Mouse (Mus musculus): ENCODE data around the gene Mrpl51. TPM values are rescaled to one million over a fixed set of nuclear protein-coding genes. Genes with fewer than 3 reads are reported as not detected.

Gene Mrpl51
- total RNA-seq, 2 experiments from 2014 or later: 69.1 to 74.5 TPM

GRCm38 (mm10) chr6:125168086-125168485 is 23.5 kb upstream of the Mrpl51 start:
- TF ChIP-seq CTCF (IDR thresholded peaks at IDR 0.05): no peak
- peak in 1 of 2 experiments; percentile 10 for DNase-seq (ENCODE audit: extremely low spot score in 1 of 2, low spot score in 2 of 2)
- no peak overlapping the region for H3K4me3 ChIP-seq
- H3K27ac ChIP-seq: peak overlapping the region; percentile 99
- intact Hi-C loops (cut with DNase I): loop anchor here (5.0 kb wide), 1 partner anchor 71 kb away; the partner anchor contains the start of gene Chd4

- peak; percentile 28 for TF ChIP-seq CTCF (IDR thresholded peaks at IDR 0.05)
- Histone ChIP-seq H3K27ac (no peak overlapping the region), H3K4me3 (no peak overlapping the region)
- DNase-seq (ENCODE audit: extremely low spot score in 1 of 2, low spot score in 2 of 2): peak in 1 of 2 experiments; percentile 13
- intact Hi-C loops (cut with DNase I): no loop called here
These were observed 21.4 kb upstream of the Mrpl51 start for GRCm38 (mm10) chr6:125170194-125170593.

- TF ChIP-seq CTCF (IDR thresholded peaks at IDR 0.05): no peak
- intact Hi-C loops (cut with DNase I): no loop called here
These were observed 19.1 kb upstream of the Mrpl51 start for GRCm38 (mm10) chr6:125172474-125172873.

GRCm38 (mm10) chr6:125173256-125173655 is 18.3 kb upstream of the Mrpl51 start:
- TF ChIP-seq CTCF (IDR thresholded peaks at IDR 0.05): no peak
- no peak for DNase-seq (ENCODE audit: extremely low spot score in 1 of 2, low spot score in 2 of 2)
- Histone ChIP-seq H3K4me3 (no peak overlapping the region), H3K27ac (no peak overlapping the region)
- intact Hi-C loops (cut with DNase I): no loop called here

More at GRCm38 (mm10) chr6:125172474-125172873, 19.1 kb upstream of the Mrpl51 start:
- H3K27ac ChIP-seq: no peak overlapping the region
- DNase-seq (ENCODE audit: extremely low spot score in 1 of 2, low spot score in 2 of 2): no peak
- no peak overlapping the region for H3K4me3 ChIP-seq

GRCm38 (mm10) chr6:125175469-125175868 is 16.1 kb upstream of the Mrpl51 start:
- intact Hi-C loops (cut with DNase I): no loop called here
- Histone ChIP-seq H3K27ac (no peak overlapping the region), H3K4me3 (no peak overlapping the region)
- DNase-seq (ENCODE audit: extremely low spot score in 1 of 2, low spot score in 2 of 2): no peak
- TF ChIP-seq CTCF (IDR thresholded peaks at IDR 0.05): no peak

GRCm38 (mm10) chr6:125179601-125180000 is 12.0 kb upstream of the Mrpl51 start:
- peak in 1 of 2 experiments; percentile 9 for DNase-seq (ENCODE audit: extremely low spot score in 1 of 2, low spot score in 2 of 2)
- no peak for TF ChIP-seq CTCF (IDR thresholded peaks at IDR 0.05)
- Histone ChIP-seq H3K4me3 (no peak overlapping the region), H3K27ac (no peak overlapping the region)
- intact Hi-C loops (cut with DNase I): no loop called here

GRCm38 (mm10) chr6:125182133-125182532 is 9.5 kb upstream of the Mrpl51 start:
- DNase-seq (ENCODE audit: extremely low spot score in 1 of 2, low spot score in 2 of 2): no peak
- TF ChIP-seq CTCF (IDR thresholded peaks at IDR 0.05): no peak
- Histone ChIP-seq H3K27ac (peak overlapping the region; percentile 47; the same call in 1 of the 2 replicates), H3K4me3 (no peak overlapping the region)
- intact Hi-C loops (cut with DNase I): no loop called here

GRCm38 (mm10) chr6:125186203-125186602 is 5.4 kb upstream of the Mrpl51 start:
- Histone ChIP-seq H3K27ac (no peak overlapping the region), H3K4me3 (no peak overlapping the region)
- intact Hi-C loops (cut with DNase I): no loop called here
- no peak for DNase-seq (ENCODE audit: extremely low spot score in 1 of 2, low spot score in 2 of 2)
- TF ChIP-seq CTCF (IDR thresholded peaks at IDR 0.05): no peak

- peak overlapping the region; percentile 96 for H3K27ac ChIP-seq
- no peak for DNase-seq (ENCODE audit: extremely low spot score in 1 of 2, low spot score in 2 of 2)
- H3K4me3 ChIP-seq: peak overlapping the region; percentile 82
- TF ChIP-seq CTCF (IDR thresholded peaks at IDR 0.05): no peak
- intact Hi-C loops (cut with DNase I): loop anchor here (1.0 to 2.0 kb wide), 2 partner anchors 24 to 80 kb away; partner anchors contain the start of gene Gapdh
These were observed 785 bp upstream of the Mrpl51 start for GRCm38 (mm10) chr6:125190816-125191215.

- H3K27ac ChIP-seq: peak overlapping the region; percentile 96
These were observed 564 bp downstream of the Mrpl51 start for GRCm38 (mm10) chr6:125192016-125192714.

GRCm38 (mm10) chr6:125192841-125193240 is 1.2 kb downstream of the Mrpl51 start:
- peak overlapping the region; percentile 96; the same call in 1 of the 2 replicates for H3K27ac ChIP-seq
- intact Hi-C loops (cut with DNase I): loop anchor here (2.0 kb wide), 1 partner anchor 22 kb away; the partner anchor contains the start of gene Vamp1

More at GRCm38 (mm10) chr6:125192016-125192714, 564 bp downstream of the Mrpl51 start:
- no peak for TF ChIP-seq CTCF (IDR thresholded peaks at IDR 0.05)
- intact Hi-C loops (cut with DNase I): loop anchor here (2.0 kb wide), 1 partner anchor 23 kb away; the partner anchor contains the start of gene Vamp1
- DNase-seq (ENCODE audit: extremely low spot score in 1 of 2, low spot score in 2 of 2): peak; percentile 86
- H3K4me3 ChIP-seq: peak overlapping the region; percentile 82

GRCm38 (mm10) chr6:125193390-125193789 is 1.8 kb downstream of the Mrpl51 start:
- no peak for DNase-seq (ENCODE audit: extremely low spot score in 1 of 2, low spot score in 2 of 2)
- TF ChIP-seq CTCF (IDR thresholded peaks at IDR 0.05): no peak
- Histone ChIP-seq H3K27ac (no peak overlapping the region), H3K4me3 (no peak overlapping the region)
- intact Hi-C loops (cut with DNase I): loop anchor here (2.0 kb wide), 1 partner anchor 21 kb away; the partner anchor contains the start of gene Vamp1

More at GRCm38 (mm10) chr6:125192841-125193240, 1.2 kb downstream of the Mrpl51 start:
- H3K4me3 ChIP-seq: peak overlapping the region; percentile 82
- no peak for TF ChIP-seq CTCF (IDR thresholded peaks at IDR 0.05)
- DNase-seq (ENCODE audit: extremely low spot score in 1 of 2, low spot score in 2 of 2): no peak
